Mouse (Mus musculus): ENCODE results near the gene Cd248. TPM values are rescaled to one million over a fixed set of nuclear protein-coding genes. Genes with fewer than 3 reads are reported as not detected.
A peak's percentile ranks its signal among the peaks of the same experiment; 100 is the strongest.
"Not testable (repeated sequence)": the region's sequence is repeated elsewhere in the genome, so short reads cannot be mapped to it uniquely, and the experiment has no call there.

The Cd248 gene
- total RNA-seq, 2 experiments from 2014 or later: not detected

GRCm38 (mm10) chr19:5071545-5072369 lies 3.9 kb downstream of the Cd248 start:
- ATAC-seq (replicated peaks; ENCODE audit: poor library complexity, severe bottlenecking): peak; percentile 72

- ATAC-seq (replicated peaks; ENCODE audit: poor library complexity, severe bottlenecking): no peak
Measured at GRCm38 (mm10) chr19:5072389-5073019, 4.6 kb downstream of the Cd248 start.

- no peak; the same call in 1 of the 2 replicates for ATAC-seq (replicated peaks; ENCODE audit: poor library complexity, severe bottlenecking)
Measured at GRCm38 (mm10) chr19:5073028-5073427, 5.2 kb downstream of the Cd248 start.

- no peak for ATAC-seq (replicated peaks; ENCODE audit: poor library complexity, severe bottlenecking)
Measured at GRCm38 (mm10) chr19:5073518-5073917, 5.6 kb downstream of the Cd248 start.

GRCm38 (mm10) chr19:5079279-5079678 lies 11.4 kb downstream of the Cd248 start:
- no peak for ATAC-seq (replicated peaks; ENCODE audit: poor library complexity, severe bottlenecking)

GRCm38 (mm10) chr19:5082005-5082404 lies 14.1 kb downstream of the Cd248 start:
- no peak for ATAC-seq (replicated peaks; ENCODE audit: poor library complexity, severe bottlenecking)

GRCm38 (mm10) chr19:5082596-5082995 lies 14.7 kb downstream of the Cd248 start:
- no peak for ATAC-seq (replicated peaks; ENCODE audit: poor library complexity, severe bottlenecking)

GRCm38 (mm10) chr19:5083961-5084833 lies 16.3 kb downstream of the Cd248 start:
- no peak for ATAC-seq (replicated peaks; ENCODE audit: poor library complexity, severe bottlenecking)

- no peak for ATAC-seq (replicated peaks; ENCODE audit: poor library complexity, severe bottlenecking)
Measured at GRCm38 (mm10) chr19:5084834-5085144, 16.9 kb downstream of the Cd248 start.

- ATAC-seq (replicated peaks; ENCODE audit: poor library complexity, severe bottlenecking): peak; percentile 17; the same call in 1 of the 2 replicates
Measured at GRCm38 (mm10) chr19:5085145-5085863, 17.4 kb downstream of the Cd248 start, which contains the start of gene Tmem151a. Tmem151a (minus strand) TSS chr19:5085531.

- not testable (repeated sequence) for ATAC-seq (replicated peaks; ENCODE audit: poor library complexity, severe bottlenecking)
Measured at GRCm38 (mm10) chr19:5086533-5086932, 18.7 kb downstream of the Cd248 start.

GRCm38 (mm10) chr19:5087884-5088728 lies 20.2 kb downstream of the Cd248 start, which contains the start of gene Yif1a:
Yif1a (plus strand) TSS chr19:5088538.
- ATAC-seq (replicated peaks; ENCODE audit: poor library complexity, severe bottlenecking): peak; percentile 86

- ATAC-seq (replicated peaks; ENCODE audit: poor library complexity, severe bottlenecking): no peak
Measured at GRCm38 (mm10) chr19:5089324-5089723, 21.4 kb downstream of the Cd248 start.

GRCm38 (mm10) chr19:5092083-5092482 lies 24.2 kb downstream of the Cd248 start:
- ATAC-seq (replicated peaks; ENCODE audit: poor library complexity, severe bottlenecking): no peak

GRCm38 (mm10) chr19:5093481-5094242 lies 25.8 kb downstream of the Cd248 start:
- no peak for ATAC-seq (replicated peaks; ENCODE audit: poor library complexity, severe bottlenecking)

GRCm38 (mm10) chr19:5094243-5094632 lies 26.4 kb downstream of the Cd248 start:
- peak; percentile 91 for ATAC-seq (replicated peaks; ENCODE audit: poor library complexity, severe bottlenecking)

- no peak for ATAC-seq (replicated peaks; ENCODE audit: poor library complexity, severe bottlenecking)
Measured at GRCm38 (mm10) chr19:5094746-5095417, 27.0 kb downstream of the Cd248 start.

Data from granulocyte monocyte progenitor cell, adult 5-6 weeks (primary cell).